Mouse (Mus musculus) embryo, embryonic 10.5 days (tissue): ENCODE data around the gene Eid1.

ENCODE experiments used
- DNase-seq: peaks from one replicate; pipeline ENCODE4 v3.0.0-alpha.2; 2015; ENCODE audit warnings: low spot score

The Eid1 gene

DNA sequence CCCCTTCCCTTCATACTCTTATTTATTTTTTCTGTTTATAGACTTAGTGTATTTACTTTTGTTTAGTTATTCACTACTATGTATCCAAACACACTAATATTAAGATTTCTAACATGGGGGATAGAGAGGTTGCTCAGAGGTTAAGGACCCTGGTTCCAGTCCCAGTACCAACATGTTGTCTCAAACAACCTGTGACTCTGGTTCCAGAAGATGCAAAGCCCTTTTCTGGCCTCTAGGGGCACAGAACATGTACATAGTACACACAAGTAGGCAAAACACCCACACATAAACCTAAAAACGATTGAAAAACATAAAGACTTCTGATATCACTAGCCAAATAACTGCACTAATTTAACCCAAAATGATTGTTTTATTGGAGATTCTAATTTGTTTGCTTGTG is 2.0 kb upstream of the Eid1 start:
- DNase-seq = peak; percentile 41

GRCm38 (mm10) chr2:125672568-125672956 is 333 bp upstream of the Eid1 start:
- no peak for DNase-seq

DNA sequence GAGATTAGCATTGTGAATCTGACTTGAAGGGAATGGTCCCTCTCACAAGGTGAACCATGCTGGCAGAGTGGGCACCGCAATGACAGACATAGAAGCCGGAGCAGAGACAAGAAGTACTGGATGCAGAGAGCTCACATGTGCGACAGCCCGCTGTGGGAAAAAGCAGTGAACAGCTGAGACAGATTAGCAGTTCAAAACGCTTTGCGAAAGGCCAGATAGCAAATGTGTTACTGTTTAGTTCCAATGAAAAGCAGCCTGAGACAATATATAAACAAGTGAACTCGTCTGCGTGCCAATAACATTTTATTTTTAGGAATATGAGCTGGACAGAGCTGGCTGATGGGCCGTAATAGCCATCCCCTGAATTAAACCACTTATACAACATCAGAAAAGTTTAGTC is 8.9 kb downstream of the Eid1 start:
- peak; percentile 61 for DNase-seq

GRCm38 (mm10) chr2:125683895-125684294 is 11.0 kb downstream of the Eid1 start:
- no peak for DNase-seq

GRCm38 (mm10) chr2:125684559-125685440 is 11.9 kb downstream of the Eid1 start:
- peak; percentile 22 for DNase-seq

GRCm38 (mm10) chr2:125685441-125686150 is 12.7 kb downstream of the Eid1 start:
- peak; percentile 15 for DNase-seq

DNA sequence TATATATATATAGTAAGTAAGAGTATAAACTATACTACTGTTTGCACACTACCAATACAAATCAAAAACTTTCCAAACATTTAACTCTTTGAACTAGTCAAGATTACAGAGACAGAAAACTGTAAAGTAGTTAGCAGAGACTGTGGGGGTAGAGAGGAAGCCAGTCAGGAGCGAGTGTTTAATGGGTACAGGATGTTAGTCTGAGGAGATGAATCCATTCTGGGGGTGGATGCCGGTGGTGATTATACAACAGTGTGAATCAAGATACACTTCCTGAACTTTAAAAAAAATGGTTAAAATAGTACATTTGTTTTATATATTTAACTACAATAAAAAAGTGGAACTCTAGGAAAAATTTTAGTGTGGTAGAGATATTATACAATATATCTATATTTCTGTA is 19.1 kb downstream of the Eid1 start:
- DNase-seq = no peak

- no peak for DNase-seq
These were observed 21.9 kb downstream of the Eid1 start for GRCm38 (mm10) chr2:125694798-125695197.

GRCm38 (mm10) chr2:125696219-125696618 is 23.3 kb downstream of the Eid1 start:
- no peak for DNase-seq

DNA sequence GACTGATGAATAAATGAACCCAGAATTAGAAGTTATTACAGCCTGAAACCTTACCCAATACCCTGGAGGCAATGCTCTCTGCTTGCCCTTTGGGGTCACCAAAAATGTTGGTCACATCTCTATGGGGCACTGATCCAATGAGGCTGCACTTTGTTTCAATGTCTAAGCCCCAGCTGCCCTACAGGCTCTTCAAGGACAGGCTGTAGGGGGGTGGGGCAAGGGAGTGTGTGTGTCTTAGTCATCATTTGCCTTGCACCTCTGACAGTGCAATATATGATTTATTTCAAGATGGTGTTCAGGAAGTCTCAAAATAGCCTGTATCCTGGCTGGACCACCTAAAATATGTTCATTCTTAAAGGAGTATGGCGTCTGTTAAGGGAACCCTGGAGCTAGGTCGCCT is 28.7 kb downstream of the Eid1 start:
- DNase-seq = no peak

DNA sequence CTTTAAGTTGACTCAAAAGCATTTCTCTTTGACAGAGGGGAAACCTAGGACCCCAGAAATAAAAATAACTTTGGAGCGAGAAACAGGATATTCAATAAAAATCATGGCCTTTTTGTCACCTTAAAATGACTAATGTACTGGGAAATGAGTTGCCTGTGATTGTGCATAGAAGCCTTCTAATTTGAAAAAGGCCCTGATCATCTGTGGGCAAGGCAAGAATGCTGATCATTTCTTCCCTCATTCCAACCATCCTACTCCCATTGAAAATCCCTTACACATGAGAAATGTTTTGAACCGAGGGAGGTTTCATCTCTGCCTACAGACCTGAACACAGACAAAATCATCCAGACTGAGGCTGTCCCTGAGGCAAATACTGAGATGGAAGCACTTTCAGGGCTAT is 30.0 kb downstream of the Eid1 start:
- DNase-seq = no peak

DNA sequence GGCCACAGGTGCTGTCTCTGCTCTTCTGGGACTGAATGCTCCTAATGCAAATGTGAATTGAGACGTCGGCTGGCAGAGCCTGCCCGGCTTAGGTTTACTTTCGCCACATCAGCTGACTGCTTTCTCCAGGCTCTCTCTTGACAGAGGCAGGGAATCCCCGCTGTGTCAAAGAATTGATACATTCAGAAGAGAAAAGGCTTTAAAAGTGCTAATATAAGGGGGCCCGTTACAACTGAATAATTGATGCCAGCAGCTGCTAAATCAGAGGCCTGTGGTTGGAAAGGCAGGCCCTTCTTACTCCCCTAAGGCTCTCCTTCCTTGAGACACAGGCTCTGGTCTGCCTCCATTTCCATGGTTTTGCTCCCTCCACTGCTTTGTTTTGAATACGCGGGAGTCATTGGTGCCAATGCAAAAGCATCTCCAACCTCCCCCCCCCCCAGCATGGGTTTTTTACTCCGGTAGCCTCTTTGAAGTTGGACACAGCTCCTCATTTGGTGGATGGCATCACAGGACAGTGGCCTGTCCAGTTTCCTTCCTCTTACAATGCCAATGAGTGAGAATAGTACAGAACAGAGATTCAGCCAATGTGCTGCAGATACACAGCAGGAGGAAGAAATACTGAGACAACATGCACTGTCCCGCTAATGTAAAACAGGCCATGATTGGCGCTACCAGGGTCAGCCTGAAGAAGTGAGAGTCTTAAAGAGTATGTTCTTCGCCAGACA is 32.2 kb downstream of the Eid1 start:
- peak; percentile 60 for DNase-seq

DNA sequence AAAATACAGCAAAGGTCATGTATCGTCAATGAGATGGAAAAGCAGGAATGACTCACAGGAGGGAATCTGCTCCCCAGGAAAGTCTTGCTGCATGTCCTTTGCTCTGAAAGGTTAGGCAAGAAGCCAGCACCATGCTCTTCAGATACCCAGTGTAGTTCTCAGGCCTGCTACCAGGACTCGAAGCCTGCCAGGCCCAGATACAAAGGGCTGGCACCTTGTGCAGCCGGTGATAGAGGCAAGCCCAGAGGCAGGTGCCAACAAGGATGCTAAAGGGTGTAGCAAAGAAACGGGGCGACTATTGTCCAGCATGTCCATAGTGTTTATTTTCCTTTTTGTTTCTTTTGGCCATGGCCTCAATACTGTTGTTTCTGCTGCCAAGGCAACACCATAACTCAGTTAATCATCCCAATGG is 33.6 kb downstream of the Eid1 start:
- no peak for DNase-seq

- no peak for DNase-seq
These were observed 43.7 kb downstream of the Eid1 start for GRCm38 (mm10) chr2:125716599-125716998.

- no peak for DNase-seq
These were observed 50.2 kb downstream of the Eid1 start for GRCm38 (mm10) chr2:125723086-125723407.

GRCm38 (mm10) chr2:125723408-125724085 is 50.7 kb downstream of the Eid1 start:
- DNase-seq = peak; percentile 77

DNA sequence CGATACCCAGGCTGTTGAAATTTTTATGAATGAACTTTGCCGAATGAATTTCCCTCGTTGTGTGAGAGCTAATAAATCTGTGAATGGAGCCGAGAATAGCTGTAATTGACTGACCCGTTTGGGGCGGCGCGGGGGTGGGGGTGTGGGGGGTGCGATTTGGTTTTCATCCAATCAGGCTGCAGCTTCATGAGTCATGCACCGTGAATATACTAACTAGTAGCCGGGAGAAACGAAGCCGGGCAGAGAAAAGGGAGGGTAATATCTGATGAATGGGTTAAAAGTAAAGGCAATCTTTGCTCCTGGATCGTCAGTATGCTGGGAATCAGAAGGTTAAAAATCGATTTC is 51.2 kb downstream of the Eid1 start, which contains the start of gene Shc4:
Shc4 (minus strand) TSS at position 63 of the 345 bp plus-strand sequence.
- DNase-seq = peak; percentile 75
